Mouse (Mus musculus) stomach, embryonic 14.5 days (tissue): ENCODE measurements around the gene Fgf18. TPM values are rescaled to one million over a fixed set of nuclear protein-coding genes. Genes with fewer than 3 reads are reported as not detected.
A peak's percentile ranks its signal among the peaks of the same experiment; 100 is the strongest.

Experiments used
- ATAC-seq: fragments of 200-750 bp; cut with Nextera tagmentation; 2 replicates; pipeline ENCODE4 v1.8.0; 2017; ENCODE audit warnings: low read depth, moderate TSS enrichment; ENCODE audit not compliant: insufficient number of reproducible peaks, insufficient read depth, low FRiP score
- H3K27ac ChIP-seq: fragments of 300-500 bp; sonication (generic); 2 replicates; pipeline ENCODE4 v1.5.1; 2014; ENCODE audit warnings: mild to moderate bottlenecking, low read length, moderate library complexity, mixed read lengths
- H3K27me3 ChIP-seq: fragments of 300-500 bp; sonication (generic); 2 replicates; pipeline ENCODE4 v1.6.1; 2014; ENCODE audit warnings: low read length, control low read depth, mixed read lengths; ENCODE audit not compliant: control insufficient read depth, insufficient read depth
- H3K36me3 ChIP-seq: fragments of 300-500 bp; sonication (generic); 2 replicates; pipeline ENCODE4 v1.6.1; 2014; ENCODE audit warnings: mild to moderate bottlenecking, control low read depth, low read length, moderate library complexity, mixed read lengths; ENCODE audit not compliant: control insufficient read depth, insufficient read depth
- H3K4me1 ChIP-seq: fragments of 300-500 bp; sonication (generic); 2 replicates; pipeline ENCODE4 v1.6.1; 2014; ENCODE audit warnings: low read length, control low read depth, mixed read lengths; ENCODE audit not compliant: control insufficient read depth, insufficient read depth
- H3K4me2 ChIP-seq: fragments of 300-500 bp; sonication (generic); replicated peaks from 2 replicates; pipeline ENCODE4 v1.6.1; 2014; ENCODE audit warnings: low read depth, low read length, control low read depth
- H3K4me3 ChIP-seq: fragments of 300-500 bp; sonication (generic); 2 replicates; pipeline ENCODE4 v1.5.1; 2014; ENCODE audit warnings: low read depth, low read length, control low read depth
- H3K9ac ChIP-seq: fragments of 300-500 bp; sonication (generic); replicated peaks from 2 replicates; pipeline ENCODE4 v1.6.1; 2014; ENCODE audit warnings: low read depth, mild to moderate bottlenecking, control low read depth, low read length, moderate library complexity, mixed read lengths
- H3K9me3 ChIP-seq: fragments of 300-500 bp; sonication (generic); 2 replicates; pipeline ENCODE4 v1.6.1; 2016; ENCODE audit warnings: low read depth, low read length, control low read depth; ENCODE audit not compliant: control insufficient read depth
- WGBS: fragments of 180-500 bp; shearing (Covaris S2); extraction: QIAGEN DNeasy Blood & Tissue Kit; methylation state at CpG from one replicate; pipeline ENCODE4 v1.1.7; 2014; 5-methylcytosine and 5-hydroxymethylcytosine counted together
- polyA plus RNA-seq: library from polyadenylated mRNA; unstranded; fragments of >200 nt; fragmentation: Nextera tagmentation; extraction: Ambion mirVana; gene quantifications from 2 replicates; pipeline ENCODE4 v1.2.1, GENCODE M21; 2014

The Fgf18 gene
- polyA plus RNA-seq, 1 experiment from 2014 or later: 2.8 TPM

GRCm38 (mm10) chr11:33100027-33100507 is 47.1 kb downstream of the Fgf18 start:
- Histone ChIP-seq H3K4me1 (peaks cover 5% of the 10 kb centered on the region; the same call in 1 of the 2 replicates), H3K4me3 (no peak overlapping the region; the same call in 1 of the 2 replicates), H3K27ac (no peak overlapping the region), H3K9me3 (no peaks in the 10 kb centered on the region), H3K9ac (peak overlapping the region; percentile 10; the same call in 1 of the 2 replicates), H3K27me3 (no peaks in the 10 kb centered on the region), H3K36me3 (no peaks in the 10 kb centered on the region), H3K4me2 (peak overlapping the region; percentile 42)
- 18% methylated on average over 10 of the region's 10 CpGs for WGBS
- ATAC-seq: peak; percentile 66; the same call in 1 of the 2 replicates

DNA sequence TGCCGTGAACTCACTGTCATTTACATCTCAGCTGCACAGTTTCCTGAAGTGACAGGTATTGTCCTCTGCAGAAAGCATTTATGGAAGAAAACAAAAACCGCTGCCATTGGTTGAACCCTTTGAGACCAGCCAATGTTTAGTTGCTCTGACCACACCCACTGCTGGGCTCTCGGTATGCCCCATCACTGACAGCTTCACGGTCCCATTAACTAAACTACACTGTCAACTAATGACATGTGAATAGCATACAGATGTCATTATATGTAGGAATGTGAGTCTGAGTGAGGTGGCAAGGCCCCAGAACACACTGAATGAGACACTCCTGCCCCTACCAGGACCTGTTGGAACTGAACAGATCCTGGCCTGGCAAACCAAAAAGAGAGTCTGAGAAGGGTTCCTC is 47.8 kb downstream of the Fgf18 start:
- ATAC-seq: no peak
- Histone ChIP-seq H3K4me2 (no peak overlapping the region), H3K9ac (no peak overlapping the region), H3K4me3 (no peak overlapping the region), H3K27me3 (no peaks in the 10 kb centered on the region), H3K36me3 (no peaks in the 10 kb centered on the region), H3K27ac (no peak overlapping the region), H3K9me3 (no peaks in the 10 kb centered on the region), H3K4me1 (peaks cover 5% of the 10 kb centered on the region; the same call in 1 of the 2 replicates)
- 71% methylated on average over 4 of the region's 4 CpGs for WGBS

GRCm38 (mm10) chr11:33098446-33098845 is 48.8 kb downstream of the Fgf18 start:
- Histone ChIP-seq H3K9ac (no peak overlapping the region), H3K4me1 (peaks cover 5% of the 10 kb centered on the region; the same call in 1 of the 2 replicates), H3K36me3 (no peaks in the 10 kb centered on the region), H3K27ac (no peak overlapping the region), H3K4me3 (no peak overlapping the region), H3K4me2 (no peak overlapping the region), H3K27me3 (no peaks in the 10 kb centered on the region), H3K9me3 (no peaks in the 10 kb centered on the region)
- no peak for ATAC-seq
- 80% methylated on average over 12 of the region's 12 CpGs for WGBS

GRCm38 (mm10) chr11:33097855-33098254 is 49.3 kb downstream of the Fgf18 start:
- no peak overlapping the region for H3K4me2 ChIP-seq
- no peaks in the 10 kb centered on the region for H3K27me3 ChIP-seq
- no peak for ATAC-seq
- H3K4me3 ChIP-seq: no peak overlapping the region
- no peak overlapping the region for H3K27ac ChIP-seq
- 46% methylated on average over 8 of the region's 8 CpGs for WGBS
- no peaks in the 10 kb centered on the region for H3K9me3 ChIP-seq
- H3K9ac ChIP-seq: no peak overlapping the region
- peaks cover 5% of the 10 kb centered on the region; the same call in 1 of the 2 replicates for H3K4me1 ChIP-seq
- H3K36me3 ChIP-seq: no peaks in the 10 kb centered on the region

DNA sequence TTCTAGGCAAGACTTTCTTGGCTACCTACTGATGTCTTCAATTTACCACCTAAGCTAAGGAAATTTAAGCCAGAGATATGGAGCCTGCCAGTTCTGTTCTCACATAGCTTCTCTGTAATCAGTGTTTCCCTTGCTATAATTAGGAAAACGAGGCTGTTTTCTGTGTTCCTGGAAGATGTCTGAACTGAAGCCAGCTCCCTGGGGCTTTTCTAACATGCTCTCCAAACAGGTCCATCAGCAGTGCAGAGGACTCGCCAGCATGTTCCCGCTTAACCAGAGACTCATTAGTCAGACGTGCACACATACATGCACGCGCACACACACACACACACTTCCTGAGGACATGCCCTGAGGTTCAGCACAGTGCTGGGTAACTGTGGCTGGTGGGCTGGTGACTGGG is 57.3 kb downstream of the Fgf18 start:
- no peak for ATAC-seq
- no peak overlapping the region for H3K27ac ChIP-seq
- WGBS: 74% methylated on average over 6 of the region's 6 CpGs

DNA sequence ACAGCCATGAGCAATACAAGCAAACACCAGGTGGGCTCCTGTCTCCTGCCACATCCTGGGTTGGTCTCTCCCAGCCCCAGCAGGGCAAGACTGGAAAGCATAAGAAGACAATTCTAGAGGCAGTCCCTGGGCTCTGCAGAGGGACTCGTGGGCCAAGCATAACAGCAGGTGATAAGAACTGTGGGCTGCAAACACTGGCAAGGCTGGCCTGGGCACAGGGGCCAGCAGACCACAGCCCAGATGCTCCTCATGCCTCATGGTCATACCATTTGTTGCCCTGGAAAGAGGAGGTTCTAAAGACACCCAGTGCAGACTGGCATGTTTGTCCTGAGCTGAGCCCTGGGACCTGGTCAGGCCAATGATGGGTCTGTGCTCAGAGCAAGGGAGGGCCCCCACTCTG is 59.0 kb downstream of the Fgf18 start:
- no peak overlapping the region for H3K4me3 ChIP-seq
- H3K4me2 ChIP-seq: no peak overlapping the region
- no peaks in the 10 kb centered on the region for H3K9me3 ChIP-seq
- no peak overlapping the region for H3K27ac ChIP-seq
- H3K36me3 ChIP-seq: no peaks in the 10 kb centered on the region
- no peaks in the 10 kb centered on the region for H3K27me3 ChIP-seq
- no peaks in the 10 kb centered on the region for H3K4me1 ChIP-seq
- WGBS: 41% methylated on average over 1 of the region's 1 CpGs
- H3K9ac ChIP-seq: no peak overlapping the region
- ATAC-seq: no peak

More for the DNA sequence above, 57.3 kb downstream of the Fgf18 start:
- H3K9ac ChIP-seq: no peak overlapping the region
- H3K4me3 ChIP-seq: no peak overlapping the region
- no peaks in the 10 kb centered on the region for H3K9me3 ChIP-seq
- no peak overlapping the region for H3K4me2 ChIP-seq
- H3K4me1 ChIP-seq: no peaks in the 10 kb centered on the region
- H3K36me3 ChIP-seq: no peaks in the 10 kb centered on the region
- no peaks in the 10 kb centered on the region for H3K27me3 ChIP-seq

DNA sequence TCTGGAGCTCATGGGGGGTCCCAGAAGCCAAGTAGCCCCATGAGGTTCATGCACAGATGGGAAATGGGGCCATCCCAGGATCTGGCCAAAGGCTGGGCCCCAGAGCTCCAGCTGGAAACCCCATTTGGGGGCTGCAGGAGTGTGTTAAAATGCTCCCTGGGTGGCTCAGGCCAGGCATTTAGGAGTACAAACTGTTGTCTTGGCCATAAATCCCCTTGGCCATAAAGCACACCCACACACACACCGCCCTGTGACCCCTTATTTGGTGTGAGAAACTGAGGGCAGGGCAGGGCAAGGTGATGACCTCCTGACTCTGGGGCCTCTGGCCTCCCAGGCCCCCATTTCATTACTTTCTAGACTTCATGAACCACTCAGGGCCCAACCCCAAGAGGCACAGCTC is 61.2 kb downstream of the Fgf18 start:
- H3K9ac ChIP-seq: no peak overlapping the region

GRCm38 (mm10) chr11:33085514-33085913 is 61.7 kb downstream of the Fgf18 start:
- 75% methylated on average over 4 of the region's 4 CpGs for WGBS
- no peak overlapping the region for H3K9ac ChIP-seq
- no peaks in the 10 kb centered on the region for H3K4me1 ChIP-seq
- H3K27ac ChIP-seq: no peak overlapping the region
- ATAC-seq: no peak
- no peak overlapping the region for H3K4me3 ChIP-seq
- H3K27me3 ChIP-seq: no peaks in the 10 kb centered on the region
- no peaks in the 10 kb centered on the region for H3K36me3 ChIP-seq
- H3K4me2 ChIP-seq: no peak overlapping the region
- no peaks in the 10 kb centered on the region for H3K9me3 ChIP-seq

More for the DNA sequence above, 61.2 kb downstream of the Fgf18 start:
- H3K27ac ChIP-seq: no peak overlapping the region
- H3K27me3 ChIP-seq: no peaks in the 10 kb centered on the region
- H3K9me3 ChIP-seq: no peaks in the 10 kb centered on the region
- ATAC-seq: no peak
- no peak overlapping the region for H3K4me3 ChIP-seq
- H3K4me2 ChIP-seq: no peak overlapping the region
- no peaks in the 10 kb centered on the region for H3K4me1 ChIP-seq
- WGBS: 82% methylated on average over 1 of the region's 1 CpGs
- no peaks in the 10 kb centered on the region for H3K36me3 ChIP-seq

DNA sequence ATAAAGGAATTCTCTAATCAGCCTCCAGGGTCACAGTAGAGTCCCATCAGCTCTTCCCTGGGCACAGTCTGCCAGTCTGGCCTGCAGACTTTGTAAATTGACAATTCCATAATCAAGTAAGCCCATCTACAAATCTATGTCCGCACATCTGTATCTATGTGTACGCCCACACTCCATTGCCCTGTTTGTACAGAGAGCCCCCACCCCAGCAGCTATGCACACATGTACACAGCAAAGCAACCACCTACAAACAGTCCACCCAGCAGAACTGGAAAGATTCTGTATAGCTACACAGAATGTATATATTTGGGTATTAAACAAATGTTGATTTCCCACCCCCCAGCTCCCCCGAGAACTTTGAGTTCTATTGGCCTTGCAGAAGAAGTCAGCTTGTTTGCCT is 62.1 kb downstream of the Fgf18 start:
- Histone ChIP-seq H3K4me1 (no peaks in the 10 kb centered on the region), H3K9me3 (no peaks in the 10 kb centered on the region), H3K27me3 (no peaks in the 10 kb centered on the region), H3K4me2 (no peak overlapping the region), H3K4me3 (no peak overlapping the region), H3K9ac (no peak overlapping the region), H3K36me3 (no peaks in the 10 kb centered on the region), H3K27ac (no peak overlapping the region)
- no peak for ATAC-seq
- WGBS: 91% methylated on average over 3 of the region's 3 CpGs
